Mouse (Mus musculus) embryo, embryonic 9.5 days (tissue): ENCODE measurements around the gene Gm20489.

ENCODE experiments used
- DNase-seq: peaks from one replicate; pipeline ENCODE4 v3.0.0-alpha.2; 2017; ENCODE audit errors: extremely low spot score

Gene Gm20489

DNA sequence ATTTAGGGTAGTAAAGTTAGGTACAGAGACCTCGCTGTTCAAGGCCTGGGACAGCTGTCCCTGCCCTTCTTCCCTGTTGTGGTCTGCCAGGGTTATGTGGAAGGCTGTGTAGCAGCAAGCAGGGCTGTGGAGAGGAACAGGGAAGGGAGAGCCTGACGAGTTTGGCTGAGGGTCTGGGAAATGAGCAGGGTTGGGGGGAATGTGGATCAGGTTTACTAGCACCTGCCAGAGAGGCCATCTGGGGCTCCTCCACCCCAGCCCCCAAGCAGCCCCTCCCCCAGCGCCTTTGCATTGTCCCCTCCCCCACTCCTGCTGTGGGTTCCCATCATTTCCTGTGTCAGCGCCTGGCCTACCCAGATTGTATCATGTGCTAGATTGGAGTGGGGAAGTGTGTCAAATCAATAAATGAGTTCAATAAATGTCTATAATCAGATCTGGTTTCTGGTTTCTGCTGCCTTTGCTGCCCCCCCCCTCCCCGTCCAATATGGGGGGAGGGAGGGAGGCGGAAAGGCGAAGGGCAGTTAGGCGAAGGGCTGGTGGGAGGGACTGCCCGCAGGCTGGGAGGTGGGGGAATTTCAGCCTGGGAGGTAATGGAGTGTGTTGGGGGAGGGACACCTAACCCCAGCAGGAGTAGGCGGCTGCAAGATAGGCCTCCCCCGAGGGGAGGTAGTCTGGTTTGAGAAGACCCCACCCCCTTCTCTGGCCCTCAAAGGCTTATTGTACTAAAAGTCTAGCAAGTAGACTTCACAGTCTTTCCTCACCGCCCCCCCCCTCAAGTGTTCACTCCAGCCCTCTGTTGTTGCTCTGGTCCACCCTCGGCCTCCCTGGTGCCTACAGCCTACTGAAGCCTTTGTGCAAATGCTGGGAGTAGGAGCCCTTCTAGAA, 8.1 kb downstream of the Gm20489 start:
- peak; percentile 72 for DNase-seq

DNA sequence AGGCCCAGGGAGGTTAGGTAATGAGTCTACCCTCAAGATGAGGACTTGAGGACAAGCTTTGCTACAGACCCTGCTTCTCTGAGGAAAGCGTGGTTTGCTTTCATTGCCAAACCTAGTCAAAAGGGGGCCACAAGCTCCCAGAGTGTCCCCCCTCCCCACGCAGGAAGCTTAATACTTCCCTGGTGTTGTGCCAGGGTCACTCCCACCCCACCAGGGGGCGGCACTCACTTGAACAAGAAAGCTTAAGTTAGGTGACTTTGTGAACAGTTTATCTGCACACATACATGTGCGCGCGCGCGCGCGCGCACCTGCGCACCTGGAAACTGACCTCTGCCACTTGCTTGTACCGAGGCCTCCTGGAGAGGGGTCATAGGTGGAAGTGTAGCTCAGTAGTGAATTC, 12.2 kb downstream of the Gm20489 start:
- DNase-seq, result no peak

- no peak for DNase-seq
These were observed 14.1 kb downstream of the Gm20489 start for GRCm38 (mm10) chrX:101254740-101255139.

GRCm38 (mm10) chrX:101253952-101254729, 14.7 kb downstream of the Gm20489 start, which contains the start of gene Foxo4:
TSS of gene Foxo4 (plus strand) at chrX:101254528.
- DNase-seq, result peak; percentile 82

- DNase-seq, result no peak
These were observed 23.8 kb downstream of the Gm20489 start for GRCm38 (mm10) chrX:101245011-101245410.

DNA sequence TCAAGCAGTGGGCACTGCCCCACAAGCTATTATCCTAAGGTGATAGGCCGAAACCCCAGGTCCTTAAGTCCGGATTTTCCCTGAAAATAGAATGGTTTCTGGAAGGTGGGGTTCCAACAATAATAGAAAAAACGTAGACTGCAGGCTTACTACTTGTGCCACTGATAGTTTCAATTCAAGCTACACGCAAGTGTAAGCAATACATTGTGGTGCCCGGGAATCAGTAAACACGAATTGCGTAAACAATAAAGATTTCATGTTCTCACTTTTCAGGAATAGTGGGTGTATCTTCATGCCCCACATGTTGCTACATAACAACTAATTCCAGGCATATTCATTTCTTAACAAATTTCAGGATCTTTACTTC, 46.0 kb downstream of the Gm20489 start:
- DNase-seq, result no peak

GRCm38 (mm10) chrX:101221834-101222795, 46.7 kb downstream of the Gm20489 start, which contains the start of gene Snx12:
TSS of gene Snx12 (minus strand) at chrX:101222563.
- peak; percentile 87 for DNase-seq
